Mouse (Mus musculus) heart, adult 2 months (tissue): Measurements from ENCODE around the gene Dab1. TPM values are rescaled to one million over a fixed set of nuclear protein-coding genes. Genes with fewer than 3 reads are reported as not detected.

Experiments used
- DNase-seq, 2 experiments: peaks; one replicate each; pipeline ENCODE4 v3.0.0; 2021
- H3K27ac ChIP-seq: fragments of 200-600 bp; 2 replicates; pipeline ENCODE4 v1.8.1; 2022
- H3K27me3 ChIP-seq: fragments of 200-500 bp; 2 replicates; pipeline ENCODE4 v1.6.1; 2012; ENCODE audit warnings: mild to moderate bottlenecking, low read length, inconsistent platforms, mixed read lengths; ENCODE audit not compliant: control insufficient read depth, insufficient read depth
- H3K36me3 ChIP-seq: fragments of 200-500 bp; 2 replicates; pipeline ENCODE4 v1.6.1; 2012; ENCODE audit warnings: low read length, inconsistent platforms; ENCODE audit not compliant: control insufficient read depth, insufficient read depth
- H3K4me1 ChIP-seq: fragments of 200-500 bp; 2 replicates; pipeline ENCODE4 v1.6.1; 2011; ENCODE audit warnings: low read length; ENCODE audit not compliant: control insufficient read depth, insufficient read depth
- H3K4me3 ChIP-seq: fragments of 200-600 bp; 2 replicates; pipeline ENCODE4 v1.8.1; 2022
- H3K79me2 ChIP-seq: fragments of 200-500 bp; replicated peaks from 2 replicates; pipeline ENCODE4 v1.6.1; 2012; ENCODE audit warnings: mild to moderate bottlenecking, inconsistent platforms, low read length, moderate library complexity, mixed read lengths; ENCODE audit not compliant: control insufficient read depth, insufficient read depth
- H3K9ac ChIP-seq: fragments of 200-500 bp; 2 replicates; pipeline ENCODE4 v1.6.1; 2012; ENCODE audit warnings: low read depth, mild to moderate bottlenecking, control low read depth, inconsistent platforms, low read length, mixed read lengths
- CTCF ChIP-seq: fragments of 200-600 bp; IDR thresholded peaks from 2 replicates; pipeline ENCODE4 v1.8.1; 2022; ENCODE audit warnings: antibody characterized with exemption, mild to moderate bottlenecking, moderate library complexity
- EP300 ChIP-seq: fragments of 200-500 bp; IDR thresholded peaks from 2 replicates; pipeline ENCODE4 v1.6.1; 2011; ENCODE audit warnings: low read depth, low read length, control low read depth; ENCODE audit not compliant: insufficient read depth
- POLR2A ChIP-seq: fragments of 200-500 bp; IDR thresholded peaks from 2 replicates; pipeline ENCODE4 v1.6.1; 2011; ENCODE audit warnings: mild to moderate bottlenecking, low read depth, low read length, control low read depth; ENCODE audit not compliant: insufficient read depth
- WGBS: fragments of 180-500 bp; shearing (Covaris S2); methylation state at CpG from one replicate; pipeline ENCODE4 v1.1.7; 2018; 5-methylcytosine and 5-hydroxymethylcytosine counted together
- intact Hi-C: fragments of 180-260 bp; cut with DNase I; formaldehyde crosslinking; loops from one replicate; pipeline ENCODE4 v1.15.1; 2025
- polyA plus RNA-seq: library from polyadenylated mRNA; depleted of rRNA; stranded (reverse); fragments of >200 nt; gene quantifications from 2 replicates; pipeline ENCODE4 v1.2.3, GENCODE M21; 2012
- total RNA-seq, 2 experiments: library from RNA; stranded (reverse); gene quantifications; 2 replicates each; pipeline ENCODE4 v1.2.3; 2021

Dab1 gene
- total and polyA plus RNA-seq, 3 experiments = 0.21 TPM; not detected in 2

- H3K79me2 ChIP-seq = no peaks in the 10 kb centered on the region
- intact Hi-C loops = loop anchor here (5.0 kb wide), 1 partner anchor 50 kb away; no protein-coding TSS in a partner anchor
- H3K27me3 ChIP-seq = no peaks in the 10 kb centered on the region
- no peaks in the 10 kb centered on the region for H3K36me3 ChIP-seq
- WGBS = 84% methylated on average over 15 of the region's 15 CpGs
- no peak overlapping the region for H3K4me3 ChIP-seq
- no peaks in the 10 kb centered on the region for H3K4me1 ChIP-seq
- DNase-seq = no peak
- no peak overlapping the region for H3K9ac ChIP-seq
- H3K27ac ChIP-seq = no peak overlapping the region
- TF ChIP-seq CTCF (no peak), POLR2A (no peak), EP300 (no peak)
Measured at GRCm38 (mm10) chr4:104712338-104713083, 1093.4 kb downstream of the Dab1 start.

- DNase-seq = peak in 1 of 2 experiments; percentile 11
- H3K4me3 ChIP-seq = no peak overlapping the region
- no peaks in the 10 kb centered on the region for H3K27me3 ChIP-seq
- H3K36me3 ChIP-seq = no peaks in the 10 kb centered on the region
- WGBS = 77% methylated on average over 9 of the region's 9 CpGs
- H3K27ac ChIP-seq = no peak overlapping the region
- no peak overlapping the region for H3K9ac ChIP-seq
- H3K4me1 ChIP-seq = no peaks in the 10 kb centered on the region
- no peaks in the 10 kb centered on the region for H3K79me2 ChIP-seq
- no peak for TF ChIP-seq POLR2A
- TF ChIP-seq CTCF = 0 out of 2 replicates have a peak, but pooled peaks have one; percentile 14
- intact Hi-C loops = loop anchor here (5.0 kb wide), 1 partner anchor 53 kb away; no protein-coding TSS in a partner anchor
Measured at GRCm38 (mm10) chr4:104714925-104715519, 1095.9 kb downstream of the Dab1 start.

- H3K9ac ChIP-seq = no peak overlapping the region
- no peaks in the 10 kb centered on the region for H3K27me3 ChIP-seq
- no peak for DNase-seq
- no peaks in the 10 kb centered on the region for H3K79me2 ChIP-seq
- 74% methylated on average over 6 of the region's 6 CpGs for WGBS
- H3K4me3 ChIP-seq = no peak overlapping the region
- intact Hi-C loops = no loop called here
- no peaks in the 10 kb centered on the region for H3K4me1 ChIP-seq
- no peak for TF ChIP-seq POLR2A
- TF ChIP-seq EP300 = no peak
- no peak for TF ChIP-seq CTCF
- no peak overlapping the region for H3K27ac ChIP-seq
- no peaks in the 10 kb centered on the region for H3K36me3 ChIP-seq
Measured at GRCm38 (mm10) chr4:104715857-104716256, 1096.7 kb downstream of the Dab1 start.

GRCm38 (mm10) chr4:104716506-104716905 is 1097.3 kb downstream of the Dab1 start:
- DNase-seq = no peak
- TF ChIP-seq CTCF (no peak), EP300 (no peak), POLR2A (no peak)
- 53% methylated on average over 1 of the region's 1 CpGs for WGBS
- Histone ChIP-seq H3K4me1 (no peaks in the 10 kb centered on the region), H3K4me3 (no peak overlapping the region), H3K27me3 (no peaks in the 10 kb centered on the region), H3K9ac (no peak overlapping the region), H3K79me2 (no peaks in the 10 kb centered on the region), H3K36me3 (no peaks in the 10 kb centered on the region), H3K27ac (no peak overlapping the region)
- intact Hi-C loops = no loop called here

- WGBS = 72% methylated on average over 13 of the region's 13 CpGs
- DNase-seq = no peak
- H3K4me3 ChIP-seq = no peak overlapping the region
- intact Hi-C loops = no loop called here
- no peaks in the 10 kb centered on the region for H3K4me1 ChIP-seq
- no peaks in the 10 kb centered on the region for H3K27me3 ChIP-seq
- H3K79me2 ChIP-seq = no peaks in the 10 kb centered on the region
- no peak overlapping the region for H3K9ac ChIP-seq
- H3K36me3 ChIP-seq = no peaks in the 10 kb centered on the region
- no peak overlapping the region for H3K27ac ChIP-seq
- no peak for TF ChIP-seq CTCF
- no peak for TF ChIP-seq POLR2A
- TF ChIP-seq EP300 = no peak
Measured at GRCm38 (mm10) chr4:104718973-104719795, 1100.0 kb downstream of the Dab1 start.
